Mouse (Mus musculus): ENCODE measurements around the gene Rora.

GRCm38 (mm10) chr9:69020381-69020780, 366.8 kb downstream of the Rora start:
- TF ChIP-seq CTCF (IDR thresholded peaks at IDR 0.05; ENCODE audit: low read depth) = no peak
- TF ChIP-seq EP300 (optimal IDR thresholded peaks at IDR 0.05) = no peak

Measured in stomach, postnatal 0 days (tissue).